Mouse (Mus musculus): ENCODE data around the gene Stxbp4. TPM values are rescaled to one million over a fixed set of nuclear protein-coding genes. Genes with fewer than 3 reads are reported as not detected.

The Stxbp4 gene
- polyA plus RNA-seq, 1 experiment from 2014 or later, result 17.9 TPM

- DNase-seq (ENCODE audit: low spot score) (peak; percentile 6), ATAC-seq (ENCODE audit: low read depth) (no peak)
- peaks cover 50% of the 10 kb centered on the region for H3K36me3 ChIP-seq (ENCODE audit: control insufficient read depth, insufficient read depth, low read length)
- no peaks in the 10 kb centered on the region for H3K9me3 ChIP-seq (ENCODE audit: control insufficient read depth, low read length)
- 79% methylated on average over 1 of the region's 1 CpGs for WGBS
- no peak overlapping the region for H3K27ac ChIP-seq (replicated peaks; ENCODE audit: low read depth, low read length)
- no peak overlapping the region for H3K9ac ChIP-seq (ENCODE audit: low read depth, low read length)
- H3K4me2 ChIP-seq (ENCODE audit: low read depth, low read length), result no peak overlapping the region
- H3K4me3 ChIP-seq (ENCODE audit: low read depth, low read length), result no peak overlapping the region
- H3K4me1 ChIP-seq (ENCODE audit: control insufficient read depth, insufficient read depth, low read length), result no peaks in the 10 kb centered on the region
- H3K27me3 ChIP-seq (replicated peaks; ENCODE audit: control insufficient read depth, insufficient read depth, low read length), result no peaks in the 10 kb centered on the region
These were observed 42.1 kb downstream of the Stxbp4 start for GRCm38 (mm10) chr11:90595826-90596225.

GRCm38 (mm10) chr11:90590996-90591395 is 46.9 kb downstream of the Stxbp4 start:
- H3K4me1 ChIP-seq (ENCODE audit: control insufficient read depth, insufficient read depth, low read length), result no peaks in the 10 kb centered on the region
- H3K9me3 ChIP-seq (ENCODE audit: control insufficient read depth, low read length), result peaks cover 17% of the 10 kb centered on the region
- H3K27me3 ChIP-seq (replicated peaks; ENCODE audit: control insufficient read depth, insufficient read depth, low read length), result no peaks in the 10 kb centered on the region
- H3K4me3 ChIP-seq (ENCODE audit: low read depth, low read length), result no peak overlapping the region
- 100% methylated on average over 1 of the region's 1 CpGs for WGBS
- DNase-seq (ENCODE audit: low spot score) (no peak), ATAC-seq (ENCODE audit: low read depth) (no peak)
- no peak overlapping the region for H3K27ac ChIP-seq (replicated peaks; ENCODE audit: low read depth, low read length)
- peaks cover 54% of the 10 kb centered on the region for H3K36me3 ChIP-seq (ENCODE audit: control insufficient read depth, insufficient read depth, low read length)
- no peak overlapping the region for H3K4me2 ChIP-seq (ENCODE audit: low read depth, low read length)
- H3K9ac ChIP-seq (ENCODE audit: low read depth, low read length), result no peak overlapping the region

GRCm38 (mm10) chr11:90586203-90586602 is 51.7 kb downstream of the Stxbp4 start:
- ATAC-seq (ENCODE audit: low read depth), result no peak
- no peak overlapping the region for H3K9ac ChIP-seq (ENCODE audit: low read depth, low read length)
- WGBS, result 93% methylated on average over 8 of the region's 8 CpGs

GRCm38 (mm10) chr11:90585754-90586153 is 52.1 kb downstream of the Stxbp4 start:
- ATAC-seq (ENCODE audit: low read depth), result no peak
- Histone ChIP-seq H3K27ac (replicated peaks; ENCODE audit: low read depth, low read length) (no peak overlapping the region), H3K4me2 (ENCODE audit: low read depth, low read length) (no peak overlapping the region), H3K9me3 (ENCODE audit: control insufficient read depth, low read length) (peaks cover 21% of the 10 kb centered on the region), H3K9ac (ENCODE audit: low read depth, low read length) (no peak overlapping the region), H3K4me1 (ENCODE audit: control insufficient read depth, insufficient read depth, low read length) (no peaks in the 10 kb centered on the region), H3K36me3 (ENCODE audit: control insufficient read depth, insufficient read depth, low read length) (peaks cover 39% of the 10 kb centered on the region), H3K4me3 (ENCODE audit: low read depth, low read length) (no peak overlapping the region), H3K27me3 (replicated peaks; ENCODE audit: control insufficient read depth, insufficient read depth, low read length) (no peaks in the 10 kb centered on the region)
- 94% methylated on average over 2 of the region's 2 CpGs for WGBS
- DNase-seq (ENCODE audit: low spot score), result no peak

More at GRCm38 (mm10) chr11:90586203-90586602, 51.7 kb downstream of the Stxbp4 start:
- H3K9me3 ChIP-seq (ENCODE audit: control insufficient read depth, low read length), result peaks cover 21% of the 10 kb centered on the region
- H3K4me1 ChIP-seq (ENCODE audit: control insufficient read depth, insufficient read depth, low read length), result no peaks in the 10 kb centered on the region
- no peak overlapping the region for H3K4me3 ChIP-seq (ENCODE audit: low read depth, low read length)
- peaks cover 43% of the 10 kb centered on the region for H3K36me3 ChIP-seq (ENCODE audit: control insufficient read depth, insufficient read depth, low read length)
- no peak overlapping the region for H3K4me2 ChIP-seq (ENCODE audit: low read depth, low read length)
- no peak overlapping the region for H3K27ac ChIP-seq (replicated peaks; ENCODE audit: low read depth, low read length)
- DNase-seq (ENCODE audit: low spot score), result no peak
- no peaks in the 10 kb centered on the region for H3K27me3 ChIP-seq (replicated peaks; ENCODE audit: control insufficient read depth, insufficient read depth, low read length)

GRCm38 (mm10) chr11:90577057-90577780 is 60.7 kb downstream of the Stxbp4 start:
- peak; percentile 11 for DNase-seq (ENCODE audit: low spot score)
- ATAC-seq (ENCODE audit: low read depth), result no peak
- no peak overlapping the region for H3K4me2 ChIP-seq (ENCODE audit: low read depth, low read length)

GRCm38 (mm10) chr11:90576282-90576972 is 61.5 kb downstream of the Stxbp4 start:
- no peak for ATAC-seq (ENCODE audit: low read depth)
- Histone ChIP-seq H3K27me3 (replicated peaks; ENCODE audit: control insufficient read depth, insufficient read depth, low read length) (no peaks in the 10 kb centered on the region), H3K27ac (replicated peaks; ENCODE audit: low read depth, low read length) (no peak overlapping the region), H3K4me2 (ENCODE audit: low read depth, low read length) (no peak overlapping the region), H3K4me1 (ENCODE audit: control insufficient read depth, insufficient read depth, low read length) (no peaks in the 10 kb centered on the region), H3K4me3 (ENCODE audit: low read depth, low read length) (no peak overlapping the region), H3K9me3 (ENCODE audit: control insufficient read depth, low read length) (no peaks in the 10 kb centered on the region), H3K9ac (ENCODE audit: low read depth, low read length) (no peak overlapping the region), H3K36me3 (ENCODE audit: control insufficient read depth, insufficient read depth, low read length) (peaks cover 25% of the 10 kb centered on the region)
- DNase-seq (ENCODE audit: low spot score), result no peak
- WGBS, result 87% methylated on average over 8 of the region's 8 CpGs

More at GRCm38 (mm10) chr11:90577057-90577780, 60.7 kb downstream of the Stxbp4 start:
- WGBS, result 84% methylated on average over 7 of the region's 7 CpGs
- Histone ChIP-seq H3K9me3 (ENCODE audit: control insufficient read depth, low read length) (no peaks in the 10 kb centered on the region), H3K4me1 (ENCODE audit: control insufficient read depth, insufficient read depth, low read length) (no peaks in the 10 kb centered on the region), H3K36me3 (ENCODE audit: control insufficient read depth, insufficient read depth, low read length) (peaks cover 20% of the 10 kb centered on the region), H3K4me3 (ENCODE audit: low read depth, low read length) (no peak overlapping the region), H3K27ac (replicated peaks; ENCODE audit: low read depth, low read length) (no peak overlapping the region), H3K9ac (ENCODE audit: low read depth, low read length) (no peak overlapping the region), H3K27me3 (replicated peaks; ENCODE audit: control insufficient read depth, insufficient read depth, low read length) (no peaks in the 10 kb centered on the region)

GRCm38 (mm10) chr11:90575491-90576048 is 62.3 kb downstream of the Stxbp4 start:
- WGBS, result 92% methylated on average over 7 of the region's 7 CpGs
- H3K27ac ChIP-seq (replicated peaks; ENCODE audit: low read depth, low read length), result no peak overlapping the region
- H3K9ac ChIP-seq (ENCODE audit: low read depth, low read length), result no peak overlapping the region
- no peaks in the 10 kb centered on the region for H3K27me3 ChIP-seq (replicated peaks; ENCODE audit: control insufficient read depth, insufficient read depth, low read length)
- no peak overlapping the region for H3K4me2 ChIP-seq (ENCODE audit: low read depth, low read length)
- H3K36me3 ChIP-seq (ENCODE audit: control insufficient read depth, insufficient read depth, low read length), result peaks cover 31% of the 10 kb centered on the region
- H3K4me1 ChIP-seq (ENCODE audit: control insufficient read depth, insufficient read depth, low read length), result no peaks in the 10 kb centered on the region
- DNase-seq (ENCODE audit: low spot score) (no peak), ATAC-seq (ENCODE audit: low read depth) (no peak)
- no peak overlapping the region for H3K4me3 ChIP-seq (ENCODE audit: low read depth, low read length)
- H3K9me3 ChIP-seq (ENCODE audit: control insufficient read depth, low read length), result no peaks in the 10 kb centered on the region

- Histone ChIP-seq H3K27me3 (replicated peaks; ENCODE audit: control insufficient read depth, insufficient read depth, low read length) (no peaks in the 10 kb centered on the region), H3K4me1 (ENCODE audit: control insufficient read depth, insufficient read depth, low read length) (no peaks in the 10 kb centered on the region), H3K4me2 (ENCODE audit: low read depth, low read length) (no peak overlapping the region), H3K36me3 (ENCODE audit: control insufficient read depth, insufficient read depth, low read length) (peaks cover 57% of the 10 kb centered on the region), H3K9me3 (ENCODE audit: control insufficient read depth, low read length) (no peaks in the 10 kb centered on the region), H3K27ac (replicated peaks; ENCODE audit: low read depth, low read length) (no peak overlapping the region), H3K4me3 (ENCODE audit: low read depth, low read length) (no peak overlapping the region), H3K9ac (ENCODE audit: low read depth, low read length) (no peak overlapping the region)
- no peak for ATAC-seq (ENCODE audit: low read depth)
- no peak for DNase-seq (ENCODE audit: low spot score)
- 81% methylated on average over 2 of the region's 2 CpGs for WGBS
These were observed 67.1 kb downstream of the Stxbp4 start for GRCm38 (mm10) chr11:90570646-90571259.

All from embryonic facial prominence, embryonic 14.5 days (tissue).